Mouse (Mus musculus): Measurements from ENCODE around the gene Gtpbp8.
A peak's percentile ranks its signal among the peaks of the same experiment; 100 is the strongest.

Gene Gtpbp8

GRCm38 (mm10) chr16:44745866-44746562, at the start of gene Gtpbp8:
TSS of gene Gtpbp8 (minus strand) at chr16:44746363.
- DNase-seq (ENCODE audit: low spot score in 2 of 2): peak; percentile 79 to 81

DNA sequence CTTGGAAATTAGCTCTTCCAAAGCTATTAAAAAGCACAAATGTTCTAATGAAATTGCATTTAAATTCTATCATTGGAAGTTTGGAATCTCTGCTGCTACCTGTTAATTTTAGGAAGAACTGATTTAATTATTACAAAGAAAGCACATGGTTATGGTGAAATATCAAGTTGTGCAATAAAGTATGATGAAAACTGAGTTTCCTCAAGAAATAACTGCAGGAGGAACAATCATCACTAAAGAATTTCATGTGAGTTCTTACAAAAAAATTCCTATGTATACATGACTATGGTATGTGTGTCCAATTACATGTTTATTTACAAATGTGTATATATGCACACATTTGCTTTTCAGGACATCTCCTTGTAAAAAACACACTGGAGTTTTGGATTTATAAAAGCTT, 48.3 kb upstream of the Gtpbp8 start:
- no peak for DNase-seq (ENCODE audit: low spot score in 2 of 2)

DNA sequence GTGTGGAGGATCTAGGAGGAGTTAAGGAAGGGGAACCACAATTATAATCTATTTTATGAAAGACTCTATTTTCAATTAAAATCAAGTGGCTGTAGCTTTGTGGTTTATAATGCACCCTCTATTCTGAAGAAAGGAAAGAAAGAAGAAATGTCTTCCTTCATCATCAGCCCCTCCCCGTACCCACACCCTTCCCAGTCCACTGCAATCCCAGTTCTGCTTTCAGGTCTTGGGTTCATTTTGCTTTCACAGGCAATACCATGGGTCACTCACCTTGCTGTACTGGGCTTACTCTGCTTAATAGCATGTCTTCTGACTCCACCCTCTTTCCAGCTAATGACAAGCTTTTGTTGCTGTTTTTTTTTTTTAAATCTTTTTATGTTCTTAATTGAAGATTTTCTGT, 40.8 kb upstream of the Gtpbp8 start:
- DNase-seq (ENCODE audit: low spot score in 2 of 2): no peak

DNA sequence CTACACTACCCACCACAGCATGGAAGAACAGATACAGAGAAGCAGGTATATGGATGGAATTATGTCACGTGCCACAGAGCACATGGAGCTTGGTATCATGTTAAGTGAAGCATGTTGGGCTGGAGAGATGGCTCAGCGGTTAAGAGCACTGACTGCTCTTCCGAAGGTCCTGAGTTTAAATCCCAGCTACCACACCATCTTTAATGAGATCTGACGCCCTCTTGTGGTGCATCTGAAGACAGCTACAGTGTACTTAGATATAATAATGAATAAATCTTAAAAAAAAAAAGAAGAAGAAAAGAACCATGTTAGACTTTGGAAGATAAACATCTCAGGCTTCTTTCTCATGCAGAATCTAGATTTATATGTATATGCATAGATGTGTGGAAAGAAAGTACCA, 34.6 kb upstream of the Gtpbp8 start:
- DNase-seq (ENCODE audit: low spot score in 2 of 2): no peak

GRCm38 (mm10) chr16:44779494-44779893, 33.3 kb upstream of the Gtpbp8 start:
- DNase-seq (ENCODE audit: low spot score in 2 of 2): no peak

DNA sequence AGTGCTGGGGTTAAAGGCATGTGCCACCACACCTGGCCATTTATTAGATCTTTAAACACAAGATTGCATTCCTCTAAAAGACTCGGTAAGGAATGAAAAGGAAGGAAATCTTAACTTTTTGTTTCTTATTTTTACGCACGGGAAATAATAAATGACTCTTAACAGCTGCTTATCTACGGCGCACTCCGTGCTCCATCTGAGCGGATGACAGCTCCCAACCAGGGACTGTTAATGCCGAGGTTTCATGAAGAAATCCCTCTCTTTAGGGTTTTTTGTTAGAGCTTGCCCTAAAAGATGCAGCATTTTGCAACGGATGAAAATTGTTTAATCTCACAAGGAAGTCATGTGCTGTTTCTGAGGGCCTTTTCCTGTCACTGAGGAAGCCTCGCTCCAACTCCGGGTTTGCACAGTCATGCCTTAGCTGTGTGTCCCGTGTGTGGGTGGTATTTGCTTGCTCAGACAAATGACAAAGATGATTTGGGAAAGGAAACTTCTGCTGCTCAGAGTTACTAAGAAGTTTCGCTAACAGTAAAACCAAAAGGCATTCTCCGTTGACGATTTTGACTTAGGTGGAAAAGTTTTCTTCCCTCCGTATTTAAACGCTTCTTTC, 32.5 kb upstream of the Gtpbp8 start:
- no peak for DNase-seq (ENCODE audit: low spot score in 2 of 2)

DNA sequence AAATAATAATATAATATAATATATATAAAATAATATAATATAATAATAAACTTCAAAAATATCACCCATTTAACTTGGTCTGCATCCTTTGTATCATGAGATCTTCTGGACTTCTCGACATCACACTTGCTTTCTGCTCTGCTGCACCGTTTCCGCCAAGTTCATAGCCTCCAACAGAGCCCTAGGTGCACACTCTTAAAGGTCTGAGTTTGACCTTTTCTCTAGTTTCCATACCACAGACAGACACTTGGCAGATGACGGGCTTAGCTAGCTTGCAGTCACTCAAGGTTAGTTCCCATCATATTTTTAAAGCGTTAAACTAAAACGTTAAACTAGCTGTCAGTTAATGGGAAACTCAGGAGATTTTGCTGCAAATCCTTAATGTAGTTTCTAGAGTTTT, 28.0 kb upstream of the Gtpbp8 start:
- DNase-seq (ENCODE audit: low spot score in 2 of 2): no peak

GRCm38 (mm10) chr16:44773673-44774072, 27.5 kb upstream of the Gtpbp8 start:
- no peak for DNase-seq (ENCODE audit: low spot score in 2 of 2)

GRCm38 (mm10) chr16:44772577-44772976, 26.4 kb upstream of the Gtpbp8 start:
- DNase-seq (ENCODE audit: low spot score in 2 of 2): no peak

GRCm38 (mm10) chr16:44767967-44768366, 21.8 kb upstream of the Gtpbp8 start:
- no peak for DNase-seq (ENCODE audit: low spot score in 2 of 2)

DNA sequence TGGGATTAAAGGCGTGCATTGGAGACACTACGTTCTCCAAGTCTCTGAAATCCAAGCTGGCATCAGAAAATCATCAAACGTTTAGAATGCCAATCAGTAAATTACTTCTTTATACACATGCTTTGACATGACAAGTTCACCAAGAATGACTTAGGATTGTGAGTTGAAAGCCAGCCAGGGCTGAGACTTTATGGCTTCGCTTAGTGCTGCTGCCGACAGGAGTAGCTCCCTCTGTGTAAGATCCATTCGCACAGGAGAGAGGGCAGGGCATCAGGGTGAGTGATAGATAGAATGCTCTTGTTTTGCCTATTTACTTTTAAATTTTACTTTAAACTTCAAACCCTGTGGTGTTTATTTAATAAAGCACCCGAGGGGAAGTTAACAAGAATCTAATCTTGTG, 21.3 kb upstream of the Gtpbp8 start:
- no peak for DNase-seq (ENCODE audit: low spot score in 2 of 2)

DNA sequence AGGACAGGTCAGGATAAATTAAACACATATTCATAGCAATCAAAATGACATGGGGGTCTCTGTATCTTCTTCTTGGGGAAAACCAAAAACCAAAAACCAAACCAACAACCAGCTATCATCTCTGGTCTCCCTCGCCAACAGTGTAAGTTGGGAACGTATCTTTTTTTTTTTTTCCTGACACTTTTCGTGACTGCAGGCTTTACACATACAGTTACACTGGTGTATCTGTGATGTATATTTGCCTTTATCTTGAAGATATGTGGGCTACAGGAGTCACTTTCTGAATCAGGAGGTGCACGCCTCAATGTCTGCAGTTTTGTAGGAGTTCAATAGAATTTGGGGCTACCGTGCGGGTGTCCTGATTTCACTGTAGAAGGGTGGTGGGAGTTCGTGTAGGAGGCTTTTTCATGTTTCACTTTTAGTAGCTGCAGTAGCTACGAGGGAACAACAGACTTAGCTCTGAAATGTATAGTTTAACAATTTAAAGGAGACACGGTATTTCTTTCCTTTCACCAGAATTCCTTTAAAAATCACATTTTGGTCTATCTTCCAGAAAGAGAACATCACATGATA, 20.2 kb upstream of the Gtpbp8 start:
- DNase-seq (ENCODE audit: low spot score in 2 of 2): no peak

- DNase-seq (ENCODE audit: low spot score in 2 of 2): peak in 1 of 2 experiments; percentile 14
These were observed 19.6 kb upstream of the Gtpbp8 start, which contains the start of gene Cd200r1 for GRCm38 (mm10) chr16:44765555-44766319. TSS of gene Cd200r1 (plus strand) at chr16:44765736.

DNA sequence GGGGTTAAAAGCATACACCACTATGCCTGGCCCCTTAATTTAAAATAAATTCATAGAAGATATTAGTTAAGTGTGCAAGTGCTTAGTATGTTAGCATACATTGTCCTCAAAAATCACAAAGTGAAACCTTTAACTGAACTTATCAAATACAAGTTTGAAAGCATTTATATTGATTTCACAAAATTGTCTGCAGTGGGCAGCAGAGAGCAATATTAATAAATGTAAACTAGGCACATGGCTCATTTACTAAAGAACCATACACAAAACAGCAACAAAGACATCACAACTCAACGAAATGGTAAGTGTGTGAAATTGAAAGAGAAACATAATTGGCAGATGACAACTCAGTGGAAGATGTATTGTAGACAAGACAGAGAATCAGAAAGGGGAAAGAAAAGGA, 15.6 kb upstream of the Gtpbp8 start:
- DNase-seq (ENCODE audit: low spot score in 2 of 2): no peak

DNA sequence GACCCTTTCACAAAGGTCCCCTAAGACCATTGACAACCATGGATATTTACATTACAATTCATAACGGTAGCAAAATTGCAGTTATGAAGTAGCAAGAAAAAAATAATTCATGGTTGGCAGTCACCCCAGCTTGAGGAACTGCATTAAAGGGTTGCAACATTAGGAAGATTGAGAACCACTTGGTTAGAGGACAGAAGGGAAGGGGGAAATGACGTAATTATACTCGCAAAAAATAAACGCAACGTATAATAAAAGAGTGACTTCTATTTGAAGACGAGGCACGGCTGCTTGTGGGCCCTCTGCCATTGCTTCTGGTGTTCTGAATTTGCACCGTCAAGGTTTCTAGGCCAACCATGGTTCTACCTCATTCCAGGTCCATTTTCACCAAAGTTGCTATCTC, 11.5 kb upstream of the Gtpbp8 start:
- DNase-seq (ENCODE audit: low spot score in 2 of 2): no peak

DNA sequence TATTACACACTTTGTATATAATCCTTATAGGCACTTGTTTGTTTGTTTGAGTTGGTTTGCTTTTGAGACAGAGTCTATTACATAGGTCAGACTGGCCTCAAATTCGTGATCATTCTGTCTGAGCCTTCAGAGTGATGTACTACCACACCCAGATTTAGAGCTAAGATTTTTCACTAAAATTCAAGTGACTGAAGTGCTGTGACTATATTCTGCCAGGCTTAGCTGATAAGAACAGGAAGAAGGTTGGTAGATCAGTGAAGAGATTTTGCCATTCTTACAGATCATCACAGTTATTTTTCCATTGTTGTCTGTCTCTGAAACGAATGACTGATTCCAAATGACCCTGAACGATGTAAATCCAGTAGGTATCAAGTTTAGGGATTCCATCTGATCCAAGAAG, 1.8 kb upstream of the Gtpbp8 start:
- no peak for DNase-seq (ENCODE audit: low spot score in 2 of 2)

GRCm38 (mm10) chr16:44745471-44745865, 695 bp downstream of the Gtpbp8 start:
- no peak for DNase-seq (ENCODE audit: low spot score in 2 of 2)

- no peak for DNase-seq (ENCODE audit: low spot score in 2 of 2)
These were observed 3.4 kb downstream of the Gtpbp8 start for GRCm38 (mm10) chr16:44742753-44743152.

- DNase-seq (ENCODE audit: low spot score in 2 of 2): no peak
These were observed 10.0 kb downstream of the Gtpbp8 start for GRCm38 (mm10) chr16:44736118-44736517.

DNA sequence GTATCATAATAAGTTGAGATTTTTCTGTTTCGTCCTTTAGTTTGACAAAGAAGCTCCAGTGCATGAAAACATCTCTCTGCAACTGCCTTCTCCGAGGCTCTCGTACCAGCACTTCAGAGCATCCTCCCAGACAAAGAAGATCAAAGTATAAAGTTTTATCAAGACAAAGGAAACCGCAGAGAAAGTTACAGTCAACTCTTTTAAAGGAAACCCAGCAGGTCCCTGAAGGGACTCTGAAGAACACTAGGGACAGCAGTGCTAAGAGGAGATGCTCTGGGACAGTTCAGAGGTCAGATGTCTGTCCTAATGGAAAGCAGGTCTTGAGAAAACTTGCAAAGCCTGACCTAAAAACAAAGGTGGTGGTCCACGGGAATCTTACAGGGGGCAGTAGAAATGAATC, 10.5 kb downstream of the Gtpbp8 start:
- no peak for DNase-seq (ENCODE audit: low spot score in 2 of 2)

GRCm38 (mm10) chr16:44734059-44734458, 12.1 kb downstream of the Gtpbp8 start:
- DNase-seq (ENCODE audit: low spot score in 2 of 2): no peak

- no peak for DNase-seq (ENCODE audit: low spot score in 2 of 2)
These were observed 18.6 kb downstream of the Gtpbp8 start for GRCm38 (mm10) chr16:44727525-44727924.

Measured in natural killer cell, adult 2 months (primary cell).